Mouse (Mus musculus) limb, embryonic 11.5 days (tissue): ENCODE measurements at regions not wholly inside any gene's neighbourhood (a gene's known extent, or its start where the extent isn't known, plus 50 kb on each side); places are given as distances from the start of the nearest gene placed in this dataset.

Source experiments
- ATAC-seq: fragments of 200-750 bp; cut with Nextera tagmentation; 2 replicates; pipeline ENCODE4 v1.8.0; 2017; ENCODE audit warnings: low read depth; ENCODE audit not compliant: insufficient number of reproducible peaks, low FRiP score, low TSS enrichment
- DNase-seq: peaks from one replicate; pipeline ENCODE4 v3.0.0-alpha.2; 2015; ENCODE audit warnings: low spot score
- H3K27ac ChIP-seq: fragments of 300-500 bp; sonication (generic); replicated peaks from 2 replicates; pipeline ENCODE4 v1.5.1; 2014; ENCODE audit warnings: low read depth, mild to moderate bottlenecking, low read length
- H3K27me3 ChIP-seq: fragments of 300-500 bp; sonication (generic); 2 replicates; pipeline ENCODE4 v1.6.1; 2014; ENCODE audit warnings: mild to moderate bottlenecking, low read length, mixed read lengths; ENCODE audit not compliant: control insufficient read depth, insufficient read depth
- H3K36me3 ChIP-seq: fragments of 300-500 bp; sonication (generic); 2 replicates; pipeline ENCODE4 v1.6.1; 2014; ENCODE audit warnings: mild to moderate bottlenecking, low read length, moderate library complexity, mixed read lengths; ENCODE audit not compliant: control insufficient read depth, insufficient read depth
- H3K4me1 ChIP-seq: fragments of 300-500 bp; sonication (generic); 2 replicates; pipeline ENCODE4 v1.6.1; 2014; ENCODE audit warnings: low read length, mixed read lengths; ENCODE audit not compliant: control insufficient read depth, insufficient read depth
- H3K4me2 ChIP-seq: fragments of 300-500 bp; sonication (generic); 2 replicates; pipeline ENCODE4 v1.6.1; 2014; ENCODE audit warnings: low read depth, mild to moderate bottlenecking, moderate library complexity; ENCODE audit not compliant: severe bottlenecking
- H3K4me3 ChIP-seq: fragments of 300-500 bp; sonication (generic); 2 replicates; pipeline ENCODE4 v1.5.1; 2014; ENCODE audit warnings: low read depth, low read length
- H3K9ac ChIP-seq: fragments of 300-500 bp; sonication (generic); 2 replicates; pipeline ENCODE4 v1.6.1; 2014; ENCODE audit warnings: mild to moderate bottlenecking, low read length
- H3K9me3 ChIP-seq: fragments of 300-500 bp; sonication (generic); 2 replicates; pipeline ENCODE4 v1.6.1; 2016; ENCODE audit warnings: low read length; ENCODE audit not compliant: control insufficient read depth
- WGBS: fragments of 180-500 bp; shearing (Covaris S2); extraction: QIAGEN DNeasy Blood & Tissue Kit; methylation state at CpG from one replicate; pipeline ENCODE4 v1.1.7; 2014; 5-methylcytosine and 5-hydroxymethylcytosine counted together

DNA sequence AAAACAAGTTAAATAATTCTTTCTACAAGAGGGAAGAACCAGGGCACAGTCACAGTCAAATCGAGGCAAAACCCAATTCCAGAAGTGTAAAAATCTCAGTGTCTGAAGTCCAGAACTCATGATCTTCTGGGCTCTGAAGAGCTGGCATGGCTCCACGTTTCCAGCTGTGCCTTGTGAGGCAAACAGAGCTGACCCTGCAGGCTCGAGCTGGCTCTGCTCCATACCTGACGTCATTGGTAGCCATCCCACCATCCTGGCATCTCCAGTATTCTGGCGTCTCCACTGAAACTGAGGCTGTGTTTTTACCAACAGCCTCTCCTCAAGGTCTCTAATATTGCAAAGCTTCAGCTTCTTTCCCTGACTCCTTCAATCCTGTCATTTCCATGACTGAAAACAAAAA, 373.4 kb downstream of the Pmp22 start:
- no peaks in the 10 kb centered on the region for H3K36me3 ChIP-seq
- no peak for DNase-seq
- no peaks in the 10 kb centered on the region for H3K9me3 ChIP-seq
- 76% methylated on average over 5 of the region's 5 CpGs for WGBS
- no peak for ATAC-seq
- H3K27me3 ChIP-seq: no peaks in the 10 kb centered on the region
- H3K4me2 ChIP-seq: no peak overlapping the region
- no peak overlapping the region for H3K4me3 ChIP-seq
- no peak overlapping the region for H3K27ac ChIP-seq
- no peaks in the 10 kb centered on the region for H3K4me1 ChIP-seq
- H3K9ac ChIP-seq: no peak overlapping the region

DNA sequence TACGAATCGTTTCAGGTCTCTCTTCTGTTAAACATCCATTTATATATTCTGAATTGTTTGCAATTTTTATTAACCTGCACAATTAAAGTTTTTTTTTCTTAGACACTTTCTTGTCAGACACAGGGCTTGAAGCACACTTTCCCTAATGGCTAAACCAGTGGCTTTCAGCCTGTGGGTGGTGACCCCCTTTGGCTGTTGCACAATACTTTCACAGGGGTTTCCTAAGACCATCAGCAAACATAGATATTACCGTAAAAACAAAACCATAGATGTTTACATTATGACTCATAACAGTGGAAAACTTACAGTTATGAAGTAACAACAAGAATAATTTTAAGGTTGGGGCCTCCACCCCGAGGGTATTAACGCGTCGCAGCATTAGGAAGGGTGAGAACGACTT, 378.6 kb downstream of the Pmp22 start:
- 96% methylated on average over 8 of the region's 8 CpGs for WGBS
- H3K4me3 ChIP-seq: no peak overlapping the region
- H3K4me1 ChIP-seq: no peaks in the 10 kb centered on the region
- H3K9me3 ChIP-seq: no peaks in the 10 kb centered on the region
- H3K27ac ChIP-seq: no peak overlapping the region
- ATAC-seq (no peak), DNase-seq (no peak)
- no peak overlapping the region for H3K9ac ChIP-seq
- no peaks in the 10 kb centered on the region for H3K36me3 ChIP-seq
- no peaks in the 10 kb centered on the region for H3K27me3 ChIP-seq
- no peak overlapping the region for H3K4me2 ChIP-seq

DNA sequence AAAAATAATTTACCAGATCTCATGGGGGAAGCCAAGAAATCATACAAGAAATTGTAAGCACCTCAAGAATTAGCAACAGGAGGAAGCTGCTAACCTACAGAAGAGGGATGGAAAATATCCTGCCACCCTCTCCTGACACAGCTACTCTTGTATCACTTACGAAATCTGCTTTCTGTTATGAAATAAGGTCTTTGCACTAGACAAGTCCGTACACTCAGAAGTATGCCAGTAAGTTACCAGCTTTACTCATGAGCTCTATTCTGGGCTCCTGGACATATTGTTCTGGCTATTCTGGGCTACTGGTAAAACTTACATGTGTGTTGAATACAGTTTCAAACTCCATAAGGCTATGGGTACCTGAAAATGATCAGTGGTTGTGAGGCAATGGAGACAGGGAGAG, 379.9 kb downstream of the Pmp22 start:
- H3K4me3 ChIP-seq: no peak overlapping the region
- no peak overlapping the region for H3K27ac ChIP-seq
- ATAC-seq (no peak), DNase-seq (no peak)
- WGBS: 94% methylated on average over 2 of the region's 2 CpGs
- no peaks in the 10 kb centered on the region for H3K27me3 ChIP-seq
- H3K4me1 ChIP-seq: no peaks in the 10 kb centered on the region
- H3K9ac ChIP-seq: no peak overlapping the region
- H3K36me3 ChIP-seq: no peaks in the 10 kb centered on the region
- no peak overlapping the region for H3K4me2 ChIP-seq
- no peaks in the 10 kb centered on the region for H3K9me3 ChIP-seq

DNA sequence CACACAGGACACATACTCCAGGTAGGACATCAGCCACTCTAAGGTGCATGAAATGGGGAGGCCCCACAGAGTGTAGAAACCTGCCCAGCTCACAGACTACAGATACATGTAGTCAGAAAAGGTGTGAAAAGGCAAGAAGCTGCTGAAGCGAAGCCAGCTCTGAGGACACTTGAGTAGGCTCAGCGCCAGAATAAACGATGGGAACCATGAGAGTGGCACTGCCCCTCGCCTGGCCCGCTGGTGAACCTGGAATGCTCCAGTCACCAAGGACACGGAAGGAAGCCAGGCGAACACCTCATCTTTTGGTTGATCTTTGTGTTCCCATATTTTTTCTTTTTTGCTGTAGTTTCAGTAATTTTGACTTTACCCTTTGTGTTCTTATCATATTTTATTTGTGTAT, 381.8 kb downstream of the Pmp22 start:
- WGBS: 93% methylated on average over 7 of the region's 7 CpGs
- DNase-seq (no peak), ATAC-seq (no peak)
- no peak overlapping the region for H3K27ac ChIP-seq
- H3K27me3 ChIP-seq: no peaks in the 10 kb centered on the region
- no peak overlapping the region for H3K9ac ChIP-seq
- no peaks in the 10 kb centered on the region for H3K4me1 ChIP-seq
- H3K9me3 ChIP-seq: no peaks in the 10 kb centered on the region
- no peak overlapping the region for H3K4me2 ChIP-seq
- no peaks in the 10 kb centered on the region for H3K36me3 ChIP-seq
- H3K4me3 ChIP-seq: no peak overlapping the region

DNA sequence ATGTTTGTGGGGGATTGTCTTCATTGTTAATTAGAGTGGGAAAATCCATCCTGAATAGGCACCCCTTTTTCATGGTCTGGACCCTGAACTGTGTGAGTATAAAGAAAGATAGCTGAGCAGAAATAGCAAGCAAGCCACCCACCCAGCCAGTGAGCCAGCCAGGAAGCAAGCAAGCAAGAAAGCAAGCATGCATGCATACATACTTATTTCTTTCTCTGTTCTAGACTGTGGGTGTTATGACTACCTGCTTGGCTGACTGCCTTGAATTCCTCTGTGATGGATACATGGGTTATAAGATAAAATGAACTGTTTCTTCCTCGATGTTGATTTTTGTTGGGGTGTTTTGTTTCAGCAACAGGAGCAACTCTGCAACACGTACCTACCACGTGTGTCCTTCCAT, 385.8 kb downstream of the Pmp22 start:
- ATAC-seq: no peak
- Histone ChIP-seq H3K27ac (no peak overlapping the region), H3K4me1 (0 out of 2 replicates have a peak, but pooled peaks cover 3% of the 10 kb centered on the region), H3K9me3 (no peaks in the 10 kb centered on the region), H3K27me3 (no peaks in the 10 kb centered on the region), H3K36me3 (no peaks in the 10 kb centered on the region), H3K4me3 (no peak overlapping the region), H3K9ac (no peak overlapping the region), H3K4me2 (no peak overlapping the region)
- 90% methylated on average over 3 of the region's 3 CpGs for WGBS
- DNase-seq: no peak

DNA sequence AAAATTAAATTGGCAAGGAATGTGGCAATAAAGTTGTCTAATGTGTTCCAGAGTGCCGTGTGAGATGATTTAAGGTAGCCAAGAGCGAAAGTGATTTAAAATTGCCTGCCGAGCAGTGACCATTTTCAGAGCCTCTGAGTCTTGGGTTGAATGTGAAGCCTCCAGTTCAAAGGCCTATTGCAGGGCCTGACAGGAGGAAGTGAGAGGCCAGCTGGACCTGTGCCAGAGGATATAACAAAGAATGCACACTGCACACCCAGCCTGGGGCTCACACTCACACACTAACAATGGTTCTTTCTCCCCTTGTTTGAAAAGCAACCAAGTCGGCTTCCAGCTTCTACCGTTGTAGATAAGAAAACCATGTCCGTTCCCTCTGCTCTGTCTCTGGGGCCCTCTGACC, 390.1 kb downstream of the Pmp22 start:
- 57% methylated on average over 6 of the region's 6 CpGs for WGBS
- Histone ChIP-seq H3K27me3 (no peaks in the 10 kb centered on the region), H3K9ac (no peak overlapping the region), H3K9me3 (no peaks in the 10 kb centered on the region), H3K27ac (no peak overlapping the region), H3K36me3 (no peaks in the 10 kb centered on the region), H3K4me2 (no peak overlapping the region), H3K4me1 (0 out of 2 replicates have a peak, but pooled peaks cover 3% of the 10 kb centered on the region), H3K4me3 (no peak overlapping the region)
- ATAC-seq (no peak), DNase-seq (peak; percentile 69)

DNA sequence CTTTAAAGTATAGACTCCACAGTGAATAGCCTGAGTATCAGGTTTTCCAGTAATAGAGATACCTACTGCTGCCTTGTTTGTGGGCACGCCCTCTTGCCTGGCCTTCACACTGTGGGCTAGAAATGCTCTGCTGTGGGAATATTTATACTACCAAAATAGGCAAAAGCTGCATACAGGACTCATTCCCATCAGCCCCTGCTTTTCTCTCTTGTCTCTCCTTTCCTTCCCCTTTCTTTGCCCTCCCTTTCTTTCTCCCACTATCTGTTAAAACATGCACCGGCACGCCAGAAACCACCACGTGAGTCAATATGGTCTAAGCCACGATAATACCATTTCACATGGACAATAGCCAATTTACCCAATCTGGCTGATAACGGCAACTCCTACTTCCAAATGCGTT, 395.5 kb downstream of the Pmp22 start:
- DNase-seq (no peak), ATAC-seq (no peak)
- no peak overlapping the region for H3K4me3 ChIP-seq
- WGBS: 91% methylated on average over 7 of the region's 7 CpGs
- H3K27ac ChIP-seq: no peak overlapping the region
- no peak overlapping the region for H3K4me2 ChIP-seq
- no peak overlapping the region for H3K9ac ChIP-seq
- no peaks in the 10 kb centered on the region for H3K4me1 ChIP-seq
- H3K9me3 ChIP-seq: no peaks in the 10 kb centered on the region
- no peaks in the 10 kb centered on the region for H3K36me3 ChIP-seq
- H3K27me3 ChIP-seq: no peaks in the 10 kb centered on the region

DNA sequence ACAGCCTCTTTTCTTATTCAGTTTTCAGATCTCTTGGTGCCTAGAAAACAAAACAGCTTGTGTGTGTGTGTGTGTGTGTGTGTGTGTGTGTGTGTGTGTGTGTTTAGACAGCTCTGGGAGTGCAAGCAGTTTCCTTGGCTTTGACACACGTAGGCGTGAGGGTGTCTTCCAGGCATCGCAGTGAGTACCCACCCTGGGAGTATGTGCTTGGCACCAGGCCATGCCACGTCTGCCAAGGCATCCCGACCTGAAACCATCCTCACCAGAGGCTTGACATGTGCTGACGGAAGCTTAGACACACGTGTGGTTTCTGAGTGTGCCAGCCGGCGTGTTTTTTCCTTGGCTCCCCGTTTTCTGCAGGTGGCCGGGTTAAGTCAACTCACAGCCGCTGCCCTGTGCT, 396.6 kb downstream of the Pmp22 start:
- peak overlapping the region; percentile 14; the same call in 1 of the 2 replicates for H3K27ac ChIP-seq
- no peak overlapping the region for H3K4me3 ChIP-seq
- H3K4me1 ChIP-seq: no peaks in the 10 kb centered on the region
- H3K9me3 ChIP-seq: no peaks in the 10 kb centered on the region
- H3K4me2 ChIP-seq: no peak overlapping the region
- DNase-seq: peak; percentile 33
- H3K9ac ChIP-seq: no peak overlapping the region
- no peaks in the 10 kb centered on the region for H3K27me3 ChIP-seq
- no peak for ATAC-seq
- WGBS: 69% methylated on average over 12 of the region's 12 CpGs
- no peaks in the 10 kb centered on the region for H3K36me3 ChIP-seq

DNA sequence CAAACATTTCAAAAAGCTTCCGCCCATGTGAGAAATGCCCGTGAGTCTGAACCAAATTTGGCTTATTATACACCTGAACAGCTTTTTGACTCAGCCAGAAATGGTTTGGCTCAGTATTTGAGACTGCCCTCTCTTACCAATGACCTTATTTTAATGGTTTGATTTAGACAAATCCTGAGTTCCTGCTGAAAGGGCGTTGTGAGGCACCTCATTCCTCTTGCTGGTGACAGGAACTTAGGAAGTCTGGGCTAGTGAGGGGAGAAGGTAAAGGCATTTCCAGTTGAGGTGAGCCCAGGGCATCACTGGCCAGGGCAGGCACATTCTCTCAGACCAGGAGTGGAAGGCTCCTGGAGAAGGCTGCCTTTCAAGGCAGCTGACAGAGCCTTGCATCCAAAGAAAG, 396.1 kb downstream of the Hs3st3b1 start:
- Histone ChIP-seq H3K27me3 (no peaks in the 10 kb centered on the region), H3K9ac (no peak overlapping the region), H3K4me1 (no peaks in the 10 kb centered on the region), H3K36me3 (no peaks in the 10 kb centered on the region), H3K4me3 (no peak overlapping the region), H3K4me2 (no peak overlapping the region), H3K9me3 (no peaks in the 10 kb centered on the region), H3K27ac (no peak overlapping the region)
- 62% methylated on average over 3 of the region's 3 CpGs for WGBS
- peak; percentile 69 for DNase-seq
- ATAC-seq: no peak
